Mouse (Mus musculus) intestine, embryonic 14.5 days (tissue): ENCODE measurements at regions not wholly inside any gene's neighbourhood (a gene's known extent, or its start where the extent isn't known, plus 50 kb on each side); places are given as distances from the start of the nearest gene placed in this dataset.

Experiments
- ATAC-seq: fragments of 200-750 bp; cut with Nextera tagmentation; replicated peaks from 2 replicates; pipeline ENCODE4 v1.8.0; 2017; ENCODE audit warnings: low read depth, moderate number of reproducible peaks, moderate TSS enrichment, moderate library complexity; ENCODE audit not compliant: low FRiP score, low TSS enrichment
- DNase-seq: peaks from one replicate; pipeline ENCODE4 v3.0.0-alpha.2; 2018; ENCODE audit warnings: low spot score
- H3K27ac ChIP-seq: fragments of 300-500 bp; sonication (generic); 2 replicates; pipeline ENCODE4 v1.5.1; 2014; ENCODE audit warnings: low read depth, mild to moderate bottlenecking, control low read depth
- H3K27me3 ChIP-seq: fragments of 300-500 bp; sonication (generic); replicated peaks from 2 replicates; pipeline ENCODE4 v1.6.1; 2014; ENCODE audit warnings: low read length, control low read depth; ENCODE audit not compliant: control insufficient read depth, insufficient read depth
- H3K36me3 ChIP-seq: fragments of 300-500 bp; sonication (generic); 2 replicates; pipeline ENCODE4 v1.6.1; 2014; ENCODE audit warnings: low read length, control low read depth; ENCODE audit not compliant: control insufficient read depth, insufficient read depth
- H3K4me1 ChIP-seq: fragments of 300-500 bp; sonication (generic); replicated peaks from 2 replicates; pipeline ENCODE4 v1.6.1; 2014; ENCODE audit warnings: low read length, control low read depth, mixed read lengths; ENCODE audit not compliant: control insufficient read depth, insufficient read depth
- H3K4me2 ChIP-seq: fragments of 300-500 bp; sonication (generic); 2 replicates; pipeline ENCODE4 v1.6.1; 2014; ENCODE audit warnings: low read length
- H3K4me3 ChIP-seq: fragments of 300-500 bp; sonication (generic); 2 replicates; pipeline ENCODE4 v1.5.1; 2014; ENCODE audit warnings: low read depth, low read length, control low read depth, mixed read lengths
- H3K9ac ChIP-seq: fragments of 300-500 bp; sonication (generic); 2 replicates; pipeline ENCODE4 v1.6.1; 2014; ENCODE audit warnings: mild to moderate bottlenecking, low read length
- H3K9me3 ChIP-seq: fragments of 300-500 bp; sonication (generic); 2 replicates; pipeline ENCODE4 v1.6.1; 2016; ENCODE audit warnings: low read length, control low read depth; ENCODE audit not compliant: control insufficient read depth
- WGBS: fragments of 180-500 bp; shearing (Covaris S2); extraction: QIAGEN DNeasy Blood & Tissue Kit; methylation state at CpG from one replicate; pipeline ENCODE4 v1.1.7; 2014; 5-methylcytosine and 5-hydroxymethylcytosine counted together

GRCm38 (mm10) chr17:9308507-9308906 lies 113.4 kb upstream of the Gm17728 start:
- Histone ChIP-seq H3K4me1 (no peaks in the 10 kb centered on the region), H3K27me3 (no peaks in the 10 kb centered on the region), H3K36me3 (no peaks in the 10 kb centered on the region), H3K9me3 (no peaks in the 10 kb centered on the region), H3K9ac (no peak overlapping the region), H3K4me2 (no peak overlapping the region), H3K27ac (no peak overlapping the region), H3K4me3 (no peak overlapping the region)
- no peak for ATAC-seq
- DNase-seq = no peak
- 68% methylated on average over 2 of the region's 2 CpGs for WGBS

GRCm38 (mm10) chr17:9322772-9323171 lies 99.1 kb upstream of the Gm17728 start:
- WGBS = 79% methylated on average over 6 of the region's 6 CpGs
- H3K27me3 ChIP-seq = no peaks in the 10 kb centered on the region
- DNase-seq (no peak), ATAC-seq (no peak)
- no peak overlapping the region for H3K27ac ChIP-seq
- no peak overlapping the region for H3K4me2 ChIP-seq
- H3K9me3 ChIP-seq = no peaks in the 10 kb centered on the region
- H3K9ac ChIP-seq = no peak overlapping the region
- no peak overlapping the region for H3K4me3 ChIP-seq
- H3K36me3 ChIP-seq = no peaks in the 10 kb centered on the region
- H3K4me1 ChIP-seq = no peaks in the 10 kb centered on the region

- H3K9ac ChIP-seq = no peak overlapping the region
- no peaks in the 10 kb centered on the region for H3K27me3 ChIP-seq
- no peaks in the 10 kb centered on the region for H3K4me1 ChIP-seq
- DNase-seq (no peak), ATAC-seq (no peak)
- no peak overlapping the region for H3K4me3 ChIP-seq
- no peak overlapping the region for H3K27ac ChIP-seq
- no peaks in the 10 kb centered on the region for H3K9me3 ChIP-seq
- WGBS = 83% methylated on average over 4 of the region's 4 CpGs
- no peaks in the 10 kb centered on the region for H3K36me3 ChIP-seq
- H3K4me2 ChIP-seq = no peak overlapping the region
Observed at GRCm38 (mm10) chr17:9328886-9329455, 92.9 kb upstream of the Gm17728 start.

GRCm38 (mm10) chr17:9357572-9358159 lies 64.2 kb upstream of the Gm17728 start:
- H3K4me2 ChIP-seq = no peak overlapping the region
- no peak overlapping the region for H3K27ac ChIP-seq
- no peaks in the 10 kb centered on the region for H3K27me3 ChIP-seq
- no peaks in the 10 kb centered on the region for H3K9me3 ChIP-seq
- no peak overlapping the region for H3K9ac ChIP-seq
- no peaks in the 10 kb centered on the region for H3K4me1 ChIP-seq
- H3K36me3 ChIP-seq = no peaks in the 10 kb centered on the region
- ATAC-seq = no peak
- DNase-seq = no peak
- WGBS = 86% methylated on average over 5 of the region's 5 CpGs
- no peak overlapping the region for H3K4me3 ChIP-seq
